Mouse (Mus musculus) cerebellum, postnatal 36 days (tissue): ENCODE measurements around the gene Bcorl1.

Experiments
- DNase-seq, 2 experiments: peaks; one replicate each; pipeline ENCODE4 v3.0.0; 2021 to 2022; ENCODE audit warnings: mixed read lengths in 2 of 2

Gene Bcorl1

DNA sequence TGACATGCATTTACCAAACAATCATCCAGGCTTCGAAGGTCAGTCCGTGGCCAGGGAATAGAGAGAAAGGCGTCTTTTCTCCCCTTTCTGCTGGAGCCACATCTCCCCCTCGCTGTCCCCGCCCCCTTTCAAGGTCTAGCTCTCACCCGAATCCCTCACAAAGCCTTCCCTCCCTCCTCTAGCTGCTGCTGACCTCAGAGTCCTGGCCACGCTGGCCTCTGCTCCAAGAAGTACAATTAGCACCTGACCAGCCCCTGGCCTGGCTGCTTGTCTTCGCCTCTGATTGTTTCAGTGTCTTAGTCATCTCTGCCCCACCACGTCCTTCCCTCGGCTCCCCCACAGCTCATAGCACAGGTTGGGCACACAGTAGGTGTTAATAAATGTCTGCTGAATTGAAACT lies 108.5 kb downstream of the Bcorl1 start:
- no peak for DNase-seq

DNA sequence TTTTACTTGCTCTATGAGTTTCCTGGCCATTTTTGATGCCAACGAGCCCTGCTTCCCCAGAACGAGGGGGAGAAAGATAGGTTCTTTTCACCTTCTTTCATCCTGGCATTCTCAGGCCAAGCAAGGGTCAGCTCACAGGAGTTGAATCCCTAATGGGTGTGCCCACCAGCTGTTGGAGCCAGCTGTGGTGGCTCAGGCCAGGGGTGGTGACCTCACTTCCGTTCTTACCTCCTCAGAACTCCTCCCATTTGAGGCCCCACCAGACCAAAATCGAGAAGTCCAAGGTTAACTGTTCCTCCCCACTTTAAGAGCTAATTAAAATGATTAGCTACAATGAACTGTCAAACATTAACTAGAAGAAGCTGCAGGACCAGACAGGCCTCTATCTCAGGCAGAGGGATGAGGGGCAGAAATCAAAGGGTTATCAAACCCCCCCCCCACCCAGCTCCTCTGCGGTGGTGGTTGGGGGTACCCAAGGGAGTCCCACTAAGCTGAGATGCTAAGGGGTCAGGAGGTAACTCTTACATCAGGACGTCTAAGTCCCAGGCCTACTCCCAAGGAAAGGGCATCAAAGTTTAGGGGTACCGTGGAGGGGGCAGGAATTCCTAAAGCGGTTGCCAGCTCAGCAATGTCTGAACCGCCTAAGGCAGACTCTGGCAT lies 111.2 kb downstream of the Bcorl1 start:
- DNase-seq: no peak

DNA sequence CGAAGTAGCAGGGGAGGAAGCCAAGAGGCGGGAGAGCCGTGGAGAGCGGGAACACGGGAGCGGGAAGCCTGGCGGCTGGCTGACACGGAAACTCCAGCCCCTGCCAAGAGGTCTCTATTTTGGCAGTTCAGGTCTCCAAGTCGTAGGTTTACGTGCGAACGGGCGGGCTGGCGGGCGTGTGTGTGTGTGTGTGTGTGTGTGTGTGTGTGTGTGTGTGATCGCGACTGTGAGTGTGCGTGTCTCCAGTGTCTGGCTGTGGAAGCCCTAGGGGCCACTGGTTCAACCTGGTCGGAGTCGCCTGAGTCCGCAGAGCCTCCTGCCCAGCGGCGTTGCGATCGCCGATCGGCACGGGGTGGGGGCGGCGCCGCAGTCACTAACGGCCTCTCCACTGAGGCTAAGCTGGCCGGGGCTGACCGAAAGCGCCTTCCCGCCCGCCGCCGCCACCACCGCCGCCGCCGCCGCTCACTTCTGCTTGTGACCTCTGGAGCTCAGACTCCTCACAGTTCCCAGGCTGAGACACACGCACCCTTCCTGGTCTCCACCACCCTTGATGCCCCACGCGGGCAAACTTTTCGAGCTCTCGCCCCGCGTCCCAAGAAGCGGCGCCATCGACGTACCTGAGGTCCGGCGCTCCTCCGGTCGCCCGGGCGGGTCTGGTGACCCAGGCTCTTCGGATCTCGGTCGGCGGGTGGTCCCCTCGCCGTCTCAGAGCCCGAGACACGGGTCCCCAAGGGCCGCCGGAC lies 111.9 kb downstream of the Bcorl1 start:
- DNase-seq: no peak

DNA sequence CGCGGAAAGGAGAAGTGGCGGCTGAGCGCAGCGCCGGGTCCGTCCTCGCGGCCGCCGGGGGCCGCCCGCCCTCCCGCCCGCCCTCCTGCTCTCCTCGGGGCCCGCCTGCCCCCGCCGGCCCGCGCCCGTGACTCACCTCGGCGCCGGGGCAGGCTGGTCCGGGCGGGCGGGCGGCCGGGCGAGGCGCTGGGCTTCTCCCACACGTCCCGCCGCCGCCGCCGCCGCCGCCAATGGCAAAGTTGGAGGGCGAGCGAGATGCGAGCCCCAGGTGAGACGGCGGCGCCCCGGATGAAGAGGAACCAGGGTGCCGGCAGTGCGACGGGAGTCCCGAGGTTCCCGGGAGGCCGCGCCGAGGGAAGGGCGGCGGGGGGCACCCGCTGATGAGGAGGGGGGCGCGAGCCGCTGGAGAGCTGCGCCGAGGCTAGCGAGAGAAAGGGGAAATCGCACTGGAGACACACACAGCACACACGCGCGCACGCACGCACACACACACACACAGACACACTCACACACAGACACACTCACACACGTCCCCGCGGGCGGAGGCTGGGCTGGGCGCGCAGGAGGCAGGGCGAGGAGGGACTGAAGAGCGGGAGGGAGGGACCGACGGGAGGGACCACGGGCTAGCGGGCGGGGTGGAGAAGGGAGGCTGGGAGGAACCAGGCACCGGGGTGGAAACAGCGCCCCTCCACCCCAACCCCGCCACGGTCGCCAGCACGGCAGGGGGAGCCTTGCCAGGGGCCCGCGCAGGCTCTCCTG lies 112.8 kb downstream of the Bcorl1 start:
- no peak for DNase-seq

DNA sequence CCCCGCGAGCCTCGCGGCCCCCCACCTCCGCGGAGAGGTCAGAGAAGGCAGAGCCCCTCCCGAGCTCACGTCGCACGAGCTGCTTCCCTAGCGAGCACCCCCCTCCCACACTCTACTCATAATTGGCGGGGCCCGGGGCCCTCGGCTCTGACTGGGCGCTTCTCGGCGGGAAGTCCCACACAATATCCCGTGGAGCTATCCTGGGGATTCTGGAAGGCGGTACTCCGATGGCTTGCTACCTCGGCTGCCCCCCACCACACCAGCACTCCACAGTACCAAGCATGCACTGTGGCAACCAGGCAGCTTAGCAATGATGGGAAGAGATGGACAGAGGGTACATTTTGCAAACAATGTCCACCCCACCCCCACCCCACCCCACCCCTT lies 113.3 kb downstream of the Bcorl1 start:
- no peak for DNase-seq

DNA sequence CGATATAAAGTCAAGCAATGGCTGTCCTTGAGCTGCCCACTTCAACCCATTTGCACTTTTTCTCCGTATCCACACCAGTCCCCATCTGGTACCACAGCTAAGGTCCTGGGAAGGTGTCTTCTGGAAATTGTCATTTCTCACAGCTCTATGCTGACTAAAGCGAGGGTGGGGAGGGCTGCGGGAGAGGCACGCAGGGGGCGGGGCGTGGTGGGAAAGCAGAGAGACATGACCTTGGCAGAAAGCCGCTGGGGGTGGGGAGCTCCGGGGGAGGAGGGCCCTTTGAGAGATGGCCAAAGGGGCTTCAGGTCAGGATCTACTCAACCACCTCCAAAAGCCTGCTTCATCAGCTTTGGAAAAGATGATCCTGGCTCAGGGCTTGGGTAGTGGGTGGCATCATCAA lies 113.9 kb downstream of the Bcorl1 start:
- DNase-seq: no peak

DNA sequence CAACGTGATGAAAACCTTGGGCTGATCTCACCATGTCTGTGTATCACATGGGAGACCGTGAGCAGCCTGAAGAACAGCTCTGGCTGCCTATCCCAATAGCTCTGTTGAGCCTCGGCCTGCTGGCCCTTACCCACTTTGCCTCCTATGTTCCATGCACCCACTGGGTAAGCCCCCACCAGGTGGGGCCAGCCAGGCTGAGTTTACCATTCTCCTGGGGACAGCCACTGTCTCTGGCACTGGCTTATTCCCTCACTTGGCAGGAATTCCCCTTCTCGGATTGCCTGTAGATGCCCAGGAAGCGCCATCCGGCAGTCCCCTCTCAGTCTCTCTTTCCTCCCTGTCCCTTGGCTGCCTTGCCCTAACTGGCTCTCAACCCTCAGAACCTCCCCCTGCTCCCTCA lies 115.8 kb downstream of the Bcorl1 start:
- no peak for DNase-seq
